ENCODE assay signal across 20 mouse cellular contexts in genomic region chr9:32731787-32732186, GRCm38 (mm10).
DNase-seq lines count a peak whose midpoint lies in the region; ATAC-seq and TF ChIP-seq lines count a peak whose summit lies in the region.
"Had no signal": no experiment of that assay in that cellular context is flagged by ENCODE, and none has a peak within 500 bp of the region (broad histone marks: within the 10 kb centered on the region; RNA-seq: fewer than 3 reads in every experiment).

No protein-coding gene starts in this region.

- no peak overlapping the region for H3K4me3 ChIP-seq in kidney, embryonic 16.5 days (ENCODE audit: low read length)
- H3K4me3 ChIP-seq in intestine, postnatal 0 days (ENCODE audit: low read depth, low read length) = no peak overlapping the region
- H3K4me3 ChIP-seq: midbrain, embryonic 15.5 days had no signal

- no peak for DNase-seq in kidney, postnatal 14 days
- DNase-seq in urinary bladder, postnatal 14 days (ENCODE audit: low spot score) = peak; percentile 67
- no peak for DNase-seq in urinary bladder, postnatal 25 days (ENCODE audit: low spot score)
- DNase-seq in testis, postnatal 10 days (ENCODE audit: low spot score) = no peak
- no peak for DNase-seq in urinary bladder, postnatal 10 days (ENCODE audit: low spot score)
- DNase-seq: adrenal gland, postnatal 36 days; cerebellum, adult 9-11 months; gastrocnemius, postnatal 14 days; kidney, postnatal 10 days; layer of hippocampus, adult 9-11 months; right cerebral cortex, postnatal 14 days; thymus, postnatal 36 days had no signal

- ATAC-seq in kidney, embryonic 16.5 days (ENCODE audit: low FRiP score, low TSS enrichment) = 0 out of 2 replicates have a peak, but pooled peaks have one; percentile 8
- ATAC-seq in intestine, postnatal 0 days = 0 out of 2 replicates have a peak, but pooled peaks have one; percentile 47
- no peak for ATAC-seq in megakaryocyte, adult 5-6 weeks (ENCODE audit: poor library complexity, severe bottlenecking)
- ATAC-seq: forebrain, embryonic 14.5 days; hindbrain, postnatal 0 days; midbrain, embryonic 15.5 days had no signal

- WGBS in kidney, embryonic 16.5 days = 19% methylated on average over 9 of the region's 9 CpGs
- WGBS in intestine, postnatal 0 days = 29% methylated on average over 9 of the region's 9 CpGs

- no peaks in the 10 kb centered on the region for H3K27me3 ChIP-seq in kidney, embryonic 16.5 days (ENCODE audit: insufficient read depth, low read length)
- H3K27me3 ChIP-seq in intestine, postnatal 0 days (replicated peaks; ENCODE audit: control insufficient read depth, insufficient read depth, low read length) = no peaks in the 10 kb centered on the region
- H3K27me3 ChIP-seq: midbrain, embryonic 15.5 days had no signal

- H3K9ac ChIP-seq in kidney, embryonic 16.5 days (replicated peaks; ENCODE audit: low read length) = no peak overlapping the region
- no peak overlapping the region for H3K9ac ChIP-seq in intestine, postnatal 0 days (ENCODE audit: low read depth, low read length)
- H3K9ac ChIP-seq: liver, embryonic 14.5 days; midbrain, embryonic 15.5 days had no signal

- peaks cover 54% of the 10 kb centered on the region for H3K36me3 ChIP-seq in kidney, embryonic 16.5 days (ENCODE audit: insufficient read depth, low read length)
- H3K36me3 ChIP-seq in intestine, postnatal 0 days (ENCODE audit: control insufficient read depth, insufficient read depth) = peaks cover 11% of the 10 kb centered on the region; the same call in 1 of the 2 replicates
- H3K36me3 ChIP-seq: midbrain, embryonic 15.5 days had no signal

- no peak overlapping the region for H3K4me2 ChIP-seq in kidney, embryonic 16.5 days (replicated peaks; ENCODE audit: low read depth, low read length)
- H3K4me2 ChIP-seq in intestine, postnatal 0 days (replicated peaks; ENCODE audit: low read depth) = peak overlapping the region; percentile 40
- H3K4me2 ChIP-seq: heart, embryonic 11.5 days; midbrain, embryonic 15.5 days had no signal

- H3K4me1 ChIP-seq in kidney, embryonic 16.5 days (ENCODE audit: insufficient read depth, low read length) = peaks cover 16% of the 10 kb centered on the region
- no peaks in the 10 kb centered on the region for H3K4me1 ChIP-seq in intestine, postnatal 0 days (replicated peaks; ENCODE audit: control insufficient read depth, insufficient read depth, low read length)
- H3K4me1 ChIP-seq: midbrain, embryonic 15.5 days had no signal

- no peak for TF ChIP-seq CTCF in intestine, postnatal 0 days (IDR thresholded peaks at IDR 0.05; ENCODE audit: low read depth)

- H3K9me3 ChIP-seq in kidney, embryonic 16.5 days (ENCODE audit: low read length) = no peaks in the 10 kb centered on the region
- no peaks in the 10 kb centered on the region for H3K9me3 ChIP-seq in intestine, postnatal 0 days (ENCODE audit: control insufficient read depth)
- H3K9me3 ChIP-seq: midbrain, embryonic 15.5 days had no signal

- H3K27ac ChIP-seq in kidney, embryonic 16.5 days (ENCODE audit: low read length) = no peak overlapping the region
- no peak overlapping the region for H3K27ac ChIP-seq in intestine, postnatal 0 days (ENCODE audit: low read depth, low read length)
- H3K27ac ChIP-seq: hindbrain, postnatal 0 days; liver, embryonic 14.5 days; midbrain, embryonic 15.5 days had no signal
